Mouse (Mus musculus): Measurements from ENCODE around the gene 1190002N15Rik.

- no peak for TF ChIP-seq ZNF384 (IDR thresholded peaks at IDR 0.05; ENCODE audit: low read depth, low read length)
- TF ChIP-seq ZC3H11A (IDR thresholded peaks at IDR 0.05; ENCODE audit: borderline replicate concordance, low read depth, low read length) = no peak
- peak; percentile 29; the same call in 1 of the 2 replicates for TF ChIP-seq HCFC1 (IDR thresholded peaks at IDR 0.05; ENCODE audit: borderline replicate concordance, insufficient read depth, low read length)
Observed at GRCm38 (mm10) chr9:94537051-94537917, 597 bp downstream of the 1190002N15Rik start.

Data from ES-E14 (cell line).